Mouse (Mus musculus) cerebellum, adult 2 months (tissue): ENCODE measurements around the gene Rtn4r. TPM values are rescaled to one million over a fixed set of nuclear protein-coding genes. Genes with fewer than 3 reads are reported as not detected.

Experiments
- DNase-seq, 2 experiments: peaks; one replicate each; pipeline ENCODE4 v3.0.0; 2021
- H3K27ac ChIP-seq: fragments of 200-500 bp; 2 replicates; pipeline ENCODE4 v1.5.1; 2012; ENCODE audit warnings: low read length, control low read depth, inconsistent platforms; ENCODE audit not compliant: insufficient read depth
- H3K27me3 ChIP-seq: fragments of 200-500 bp; 2 replicates; pipeline ENCODE4 v1.6.1; 2012; ENCODE audit warnings: inconsistent platforms, mild to moderate bottlenecking, low read length, moderate library complexity; ENCODE audit not compliant: control insufficient read depth, insufficient read depth
- H3K4me1 ChIP-seq: fragments of 200-500 bp; 2 replicates; pipeline ENCODE4 v1.6.1; 2011; ENCODE audit warnings: low read length; ENCODE audit not compliant: control insufficient read depth, insufficient read depth
- H3K4me3 ChIP-seq: fragments of 200-500 bp; replicated peaks from 2 replicates; pipeline ENCODE3; 2011; ENCODE audit warnings: mild to moderate bottlenecking, low read depth, low read length, control low read depth; ENCODE audit not compliant: insufficient read depth
- CTCF ChIP-seq: fragments of 200-500 bp; IDR thresholded peaks from 2 replicates; pipeline ENCODE4 v1.5.1; 2011; ENCODE audit warnings: low read depth, mild to moderate bottlenecking, control low read depth, low read length, moderate library complexity, borderline replicate concordance; ENCODE audit not compliant: insufficient read depth
- POLR2A ChIP-seq: fragments of 200-500 bp; IDR thresholded peaks from 2 replicates; pipeline ENCODE4 v1.6.1; 2011; ENCODE audit warnings: low read length, control low read depth, borderline replicate concordance; ENCODE audit not compliant: insufficient read depth
- WGBS: fragments of 180-500 bp; shearing (Covaris S2); methylation state at CpG from one replicate; pipeline ENCODE4 v1.1.7; 2018; 5-methylcytosine and 5-hydroxymethylcytosine counted together
- polyA plus RNA-seq: library from polyadenylated mRNA; depleted of rRNA; stranded (reverse); fragments of >200 nt; gene quantifications from 2 replicates; pipeline ENCODE4 v1.2.3, GENCODE M21; 2012

The Rtn4r gene
- polyA plus RNA-seq, 1 experiment, result 82.9 TPM

- H3K4me3 ChIP-seq, result no peak overlapping the region
- no peak for TF ChIP-seq POLR2A
- no peak for TF ChIP-seq CTCF
- WGBS, result 54% methylated on average over 5 of the region's 5 CpGs
- peak overlapping the region; percentile 97 for H3K27ac ChIP-seq
- peaks cover 62% of the 10 kb centered on the region for H3K4me1 ChIP-seq
- no peaks in the 10 kb centered on the region for H3K27me3 ChIP-seq
- DNase-seq, result peak; percentile 35 to 37
These were observed 5.9 kb downstream of the Rtn4r start for GRCm38 (mm10) chr16:18133133-18133920.

DNA sequence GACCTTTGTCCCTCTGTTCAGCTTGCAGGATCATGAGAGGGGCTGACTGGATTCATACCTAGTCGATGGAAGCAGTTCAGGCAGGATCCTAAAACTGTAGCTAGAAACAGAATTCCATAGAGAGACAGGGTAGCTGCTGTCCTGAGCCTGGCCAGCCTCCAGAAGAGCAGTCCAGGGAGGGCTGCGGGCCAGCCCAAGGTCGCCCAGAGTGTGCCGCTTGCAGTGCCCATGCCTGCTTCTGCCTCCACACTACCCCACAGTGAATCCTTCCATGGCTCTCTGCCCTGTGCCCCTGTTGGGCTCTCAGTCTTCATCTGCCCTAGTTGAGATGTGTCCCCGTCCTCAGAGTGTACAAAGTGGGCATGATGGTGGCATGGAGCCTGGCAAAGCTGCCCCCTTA lies 7.8 kb downstream of the Rtn4r start:
- Histone ChIP-seq H3K4me1 (peaks cover 79% of the 10 kb centered on the region), H3K27ac (peak overlapping the region; percentile 97), H3K4me3 (peak overlapping the region; percentile 32), H3K27me3 (no peaks in the 10 kb centered on the region)
- no peak for TF ChIP-seq CTCF
- TF ChIP-seq POLR2A, result no peak
- peak; percentile 89 to 92 for DNase-seq
- WGBS, result 5% methylated on average over 5 of the region's 5 CpGs

DNA sequence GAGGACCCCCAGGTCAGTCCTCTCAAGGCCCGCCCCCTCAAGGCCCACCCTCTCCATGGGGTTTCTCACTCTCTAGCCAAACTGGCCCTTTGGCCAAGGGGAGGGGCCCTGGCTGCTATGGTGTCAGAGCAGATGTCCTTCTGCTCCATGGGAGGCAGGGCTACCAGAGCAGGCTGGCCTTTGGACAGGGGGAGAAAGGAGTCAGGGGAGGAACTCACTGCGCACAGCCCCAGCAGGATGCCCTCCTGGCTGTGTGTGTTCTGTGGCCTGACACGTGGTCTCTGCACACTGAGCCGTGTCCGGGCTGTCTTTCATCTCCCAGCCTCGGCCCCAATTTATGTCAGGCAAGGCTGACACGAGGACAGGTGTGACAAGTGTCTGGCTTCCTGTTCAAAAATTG lies 8.6 kb downstream of the Rtn4r start:
- 7% methylated on average over 7 of the region's 7 CpGs for WGBS
- no peak for TF ChIP-seq POLR2A
- DNase-seq, result peak; percentile 77 to 81
- Histone ChIP-seq H3K4me1 (peaks cover 81% of the 10 kb centered on the region), H3K27ac (peak overlapping the region; percentile 97), H3K4me3 (no peak overlapping the region), H3K27me3 (no peaks in the 10 kb centered on the region)

GRCm38 (mm10) chr16:18144201-18144600 lies 16.8 kb downstream of the Rtn4r start:
- H3K27ac ChIP-seq, result peak overlapping the region; percentile 44
- peaks cover 90% of the 10 kb centered on the region for H3K4me1 ChIP-seq
- no peak overlapping the region for H3K4me3 ChIP-seq
- TF ChIP-seq POLR2A (no peak), CTCF (no peak)
- no peaks in the 10 kb centered on the region for H3K27me3 ChIP-seq
- 8% methylated on average over 8 of the region's 8 CpGs for WGBS
- DNase-seq, result peak; percentile 78 to 86

GRCm38 (mm10) chr16:18145341-18145867 lies 18.0 kb downstream of the Rtn4r start:
- no peaks in the 10 kb centered on the region for H3K27me3 ChIP-seq
- WGBS, result 48% methylated on average over 6 of the region's 6 CpGs
- no peak overlapping the region for H3K4me3 ChIP-seq
- H3K4me1 ChIP-seq, result peaks cover 89% of the 10 kb centered on the region
- no peak overlapping the region for H3K27ac ChIP-seq
- DNase-seq, result peak in 1 of 2 experiments; percentile 33
- TF ChIP-seq CTCF (no peak), POLR2A (no peak)

DNA sequence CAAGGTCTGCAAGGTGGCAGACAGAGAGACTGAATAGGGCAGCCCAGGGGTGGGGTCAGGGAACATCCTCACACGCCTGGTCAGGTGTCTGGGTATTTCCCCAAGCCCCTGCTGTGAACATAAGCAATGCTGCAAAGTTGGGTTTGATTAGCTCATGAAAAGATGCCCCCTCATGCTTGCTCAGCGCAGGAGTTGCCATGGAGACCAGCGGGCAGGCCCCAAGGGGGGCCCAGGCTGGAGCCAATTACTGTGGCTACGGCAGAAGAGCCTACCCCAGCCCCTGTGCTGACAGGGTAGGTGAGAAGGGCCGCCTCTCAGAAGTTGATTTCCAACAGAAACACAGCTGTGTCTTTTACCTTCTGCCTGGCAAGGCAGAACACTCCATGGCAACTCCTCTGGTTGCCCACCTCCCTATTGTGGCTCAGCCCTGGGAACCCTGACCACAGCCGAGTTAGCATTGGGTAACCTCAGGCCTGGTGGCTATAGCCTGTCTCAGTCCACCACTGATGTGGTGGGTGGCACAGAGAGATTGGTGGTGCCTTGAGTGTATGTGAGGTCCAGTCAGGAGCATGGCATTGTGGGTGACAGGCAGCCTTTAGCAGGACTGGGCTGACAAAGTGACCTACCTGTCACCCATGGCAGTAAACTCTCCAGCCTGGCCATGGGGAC lies 20.9 kb downstream of the Rtn4r start:
- H3K4me3 ChIP-seq, result no peak overlapping the region
- TF ChIP-seq CTCF (no peak), POLR2A (no peak)
- 0 out of 2 replicates have a peak overlapping the region, but pooled peaks have one; percentile 17 for H3K27ac ChIP-seq
- peaks cover 92% of the 10 kb centered on the region for H3K4me1 ChIP-seq
- peak in 1 of 2 experiments; percentile 36 for DNase-seq
- WGBS, result 21% methylated on average over 6 of the region's 6 CpGs
- no peaks in the 10 kb centered on the region for H3K27me3 ChIP-seq

DNA sequence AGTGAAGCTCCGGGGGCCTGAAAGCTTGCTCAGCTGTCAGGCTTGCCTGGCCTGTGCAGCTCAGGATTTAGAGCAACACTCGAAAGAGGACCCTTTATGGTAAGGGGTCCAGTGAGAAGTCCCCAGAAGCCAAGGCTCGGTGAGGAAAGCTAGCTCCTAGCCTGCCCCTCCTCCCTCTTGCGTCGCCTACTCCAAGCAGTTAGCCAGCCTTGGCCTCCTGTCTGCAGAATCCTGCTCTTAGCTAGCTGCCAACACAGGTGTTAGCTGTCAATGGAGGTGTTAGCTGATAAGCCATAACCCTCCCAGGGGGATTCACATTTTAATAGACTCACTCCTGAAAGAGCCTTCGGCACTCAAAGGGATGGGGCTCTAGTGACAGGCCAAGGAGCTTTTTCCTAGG lies 21.8 kb downstream of the Rtn4r start:
- peaks cover 94% of the 10 kb centered on the region for H3K4me1 ChIP-seq
- H3K4me3 ChIP-seq, result no peak overlapping the region
- WGBS, result 23% methylated on average over 6 of the region's 6 CpGs
- peak in 1 of 2 experiments; percentile 60 for DNase-seq
- H3K27me3 ChIP-seq, result no peaks in the 10 kb centered on the region
- no peak for TF ChIP-seq CTCF
- TF ChIP-seq POLR2A, result no peak
- H3K27ac ChIP-seq, result peak overlapping the region; percentile 22
